Mouse (Mus musculus) bone marrow macrophage, adult 2 months (primary cell): ENCODE results near the gene Slit3.

Experiments
- CTCF ChIP-seq: IDR thresholded peaks from 2 replicates; pipeline ENCODE4 v1.5.1; 2012; ENCODE audit warnings: low read depth, mild to moderate bottlenecking, low read length, moderate library complexity
- POLR2A ChIP-seq: IDR thresholded peaks from 2 replicates; pipeline ENCODE4 v1.6.1; 2012; ENCODE audit warnings: mild to moderate bottlenecking, low read depth, low read length, borderline replicate concordance

DNA sequence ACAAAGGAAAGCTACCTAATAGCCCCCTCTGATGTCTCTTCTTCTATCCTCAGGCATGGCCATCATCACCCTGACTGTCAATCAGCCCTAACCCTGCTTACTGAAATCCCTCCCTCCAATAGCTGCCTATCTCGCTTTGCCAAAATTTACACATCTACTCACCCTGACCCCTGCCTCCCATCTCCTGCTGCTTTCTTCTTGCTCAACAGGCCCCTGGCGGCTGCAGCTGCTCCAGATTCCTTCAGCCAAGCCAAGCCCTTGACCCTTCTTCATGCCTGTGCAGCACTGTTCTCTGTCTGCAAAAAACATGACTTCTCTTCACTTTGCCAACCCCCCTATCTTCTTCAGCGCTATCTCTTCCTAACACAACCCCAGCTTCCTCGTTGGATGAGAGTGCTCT, 245.6 kb downstream of the Slit3 start:
- no peak for TF ChIP-seq POLR2A
- TF ChIP-seq CTCF: no peak
